Mouse (Mus musculus): ENCODE data around the gene C1qtnf4. TPM values are rescaled to one million over a fixed set of nuclear protein-coding genes. Genes with fewer than 3 reads are reported as not detected.

C1qtnf4 gene
- total and polyA plus RNA-seq, 3 experiments, result not detected

DNA sequence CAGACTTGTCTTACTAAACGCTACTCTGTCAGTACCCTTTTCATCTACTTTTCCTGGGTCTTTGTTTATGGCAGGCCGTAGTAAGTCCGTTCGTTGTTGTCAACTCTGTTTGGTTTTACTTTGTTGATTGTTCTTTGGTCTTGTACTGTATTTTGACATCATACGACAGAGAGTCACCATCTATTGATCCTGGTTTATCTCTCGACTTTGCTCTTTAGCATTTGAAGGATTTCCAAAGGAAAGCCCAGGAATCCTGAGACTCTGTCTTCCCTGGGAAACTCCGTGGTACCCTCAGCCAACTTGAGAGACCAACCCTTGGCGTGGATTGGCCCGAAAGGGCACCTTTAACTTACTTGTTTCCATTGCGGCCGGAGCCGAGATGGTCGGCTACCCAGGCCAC lies 42.9 kb downstream of the C1qtnf4 start:
- Histone ChIP-seq H3K4me2 (ENCODE audit: insufficient read depth, low read depth, poor library complexity, severe bottlenecking) (no peak overlapping the region), H3K9ac (ENCODE audit: insufficient read depth, low read depth) (no peak overlapping the region), H3K4me3 (replicated peaks in 1 of 3; ENCODE audit: low read depth in 2 of 3, low read length in 2 of 3, poor library complexity in 1 of 3) (no peak overlapping the region), H3K27me3 (replicated peaks) (peaks cover 3% of the 10 kb centered on the region), H3K4me1 (ENCODE audit: control insufficient read depth in 1 of 2, insufficient read depth in 2 of 2) (0 out of 4 replicates have a peak, but pooled peaks cover 0 to 3% of the 10 kb centered on the region in 2 experiments), H3K9me3 (replicated peaks; ENCODE audit: low read length) (no peaks in the 10 kb centered on the region), H3K27ac (ENCODE audit: insufficient read depth, low read depth) (no peak overlapping the region), H3K79me2 (replicated peaks; ENCODE audit: control insufficient read depth, extremely low read depth, insufficient read depth, poor library complexity, severe bottlenecking) (no peaks in the 10 kb centered on the region), H3K36me3 (replicated peaks in 1 of 2; ENCODE audit: control insufficient read depth in 1 of 2, insufficient read depth in 1 of 2, low read length in 1 of 2) (no peaks in the 10 kb centered on the region)
- dilution Hi-C loops (cut with MboI; ENCODE audit: extremely low pct_ligation_motif_present, extremely low pct_unique_long_range_greater_than_20kb, low sequenced_read_pairs), result no loop called here
- DNase-seq (ENCODE audit: extremely low read depth), result no peak
- in situ Hi-C loops (cut with MboI; ENCODE audit: low pct_ligation_motif_present, low pct_unique_long_range_greater_than_20kb, low sequenced_read_pairs), result no loop called here
- TF ChIP-seq MEF2A (IDR thresholded peaks at IDR 0.05; ENCODE audit: borderline replicate concordance, low read depth, low read length) (no peak), MYC (IDR thresholded peaks at IDR 0.05; ENCODE audit: low read depth, low read length) (no peak), HCFC1 (IDR thresholded peaks at IDR 0.05; ENCODE audit: low read depth, low read length) (no peak), IRF4 (IDR thresholded peaks at IDR 0.05; ENCODE audit: low read depth, low read length) (no peak), E2F4 (IDR thresholded peaks at IDR 0.05; ENCODE audit: insufficient replicate concordance, low read depth, low read length) (no peak), BHLHE40 (IDR thresholded peaks at IDR 0.05; ENCODE audit: low read depth, low read length) (no peak), ZNF384 (IDR thresholded peaks at IDR 0.05; ENCODE audit: low read depth, low read length) (no peak), ETS1 (conservative IDR thresholded peaks at IDR 0.05; ENCODE audit: low read depth, low read length) (no peak), USF2 (conservative IDR thresholded peaks at IDR 0.05; ENCODE audit: low read depth, low read length) (no peak), USF1 (IDR thresholded peaks at IDR 0.05; ENCODE audit: low read depth, low read length) (no peak), NELFE (IDR thresholded peaks at IDR 0.05; ENCODE audit: low read depth, low read length) (no peak), MXI1 (IDR thresholded peaks at IDR 0.05; ENCODE audit: low read depth, low read length) (no peak), KAT2A (IDR thresholded peaks at IDR 0.05; ENCODE audit: insufficient replicate concordance, low read length) (no peak)

DNA sequence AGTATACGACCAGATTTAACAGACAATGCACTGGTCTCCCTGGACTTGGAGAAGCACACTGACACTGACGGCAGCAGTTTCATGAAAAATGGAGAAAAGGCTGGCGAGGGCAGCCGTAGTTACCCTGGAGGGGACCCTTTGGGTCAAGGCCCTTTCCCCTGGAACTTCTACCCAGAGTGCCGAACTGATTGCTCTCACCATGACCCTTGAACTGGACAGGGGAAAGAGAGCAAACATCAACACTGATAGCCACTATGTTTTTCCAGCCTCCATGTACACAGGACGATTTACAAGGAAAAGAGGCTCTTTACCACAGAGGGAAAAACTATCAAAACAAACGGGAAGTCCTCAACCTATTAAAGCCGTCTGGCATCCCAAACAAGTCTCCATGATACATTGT lies 46.2 kb downstream of the C1qtnf4 start:
- no peak for DNase-seq (ENCODE audit: extremely low read depth)
- TF ChIP-seq USF2 (conservative IDR thresholded peaks at IDR 0.05; ENCODE audit: low read depth, low read length) (no peak), POLR2AphosphoS2 (IDR thresholded peaks at IDR 0.05; ENCODE audit: low read depth, low read length) (no peak)
- Histone ChIP-seq H3K4me2 (ENCODE audit: insufficient read depth, low read depth, poor library complexity, severe bottlenecking) (no peak overlapping the region), H3K9ac (ENCODE audit: insufficient read depth, low read depth) (no peak overlapping the region), H3K36me3 (replicated peaks in 1 of 2; ENCODE audit: control insufficient read depth in 1 of 2, insufficient read depth in 1 of 2, low read length in 1 of 2) (no peaks in the 10 kb centered on the region), H3K79me2 (replicated peaks; ENCODE audit: control insufficient read depth, extremely low read depth, insufficient read depth, poor library complexity, severe bottlenecking) (no peaks in the 10 kb centered on the region), H3K27ac (ENCODE audit: insufficient read depth, low read depth) (no peak overlapping the region), H3K9me3 (replicated peaks; ENCODE audit: low read length) (no peaks in the 10 kb centered on the region), H3K4me1 (ENCODE audit: control insufficient read depth in 1 of 2, insufficient read depth in 2 of 2) (0 out of 4 replicates have a peak, but pooled peaks cover 0 to 3% of the 10 kb centered on the region in 2 experiments), H3K27me3 (replicated peaks) (peaks cover 3% of the 10 kb centered on the region), H3K4me3 (replicated peaks in 1 of 3; ENCODE audit: low read depth in 2 of 3, low read length in 2 of 3, poor library complexity in 1 of 3) (no peak overlapping the region)
- dilution Hi-C loops (cut with MboI; ENCODE audit: extremely low pct_ligation_motif_present, extremely low pct_unique_long_range_greater_than_20kb, low sequenced_read_pairs) (no loop called here), in situ Hi-C loops (cut with MboI; ENCODE audit: low pct_ligation_motif_present, low pct_unique_long_range_greater_than_20kb, low sequenced_read_pairs) (no loop called here)
